Mouse (Mus musculus): Measurements from ENCODE around the gene Egfr.

The Egfr gene

GRCm38 (mm10) chr11:16823830-16824545 lies 72.0 kb downstream of the Egfr start:
- DNase-seq (ENCODE audit: low spot score in 2 of 2) = no peak

GRCm38 (mm10) chr11:16829468-16829867 lies 77.5 kb downstream of the Egfr start:
- no peak for DNase-seq (ENCODE audit: low spot score in 2 of 2)

- no peak for DNase-seq (ENCODE audit: low spot score in 2 of 2)
Measured at GRCm38 (mm10) chr11:16830531-16831227, 78.7 kb downstream of the Egfr start.

GRCm38 (mm10) chr11:16831974-16832464 lies 80.0 kb downstream of the Egfr start:
- peak; percentile 53 to 55 for DNase-seq (ENCODE audit: low spot score in 2 of 2)

- DNase-seq (ENCODE audit: low spot score in 2 of 2) = no peak
Measured at GRCm38 (mm10) chr11:16838772-16839171, 86.8 kb downstream of the Egfr start.

- no peak for DNase-seq (ENCODE audit: low spot score in 2 of 2)
Measured at GRCm38 (mm10) chr11:16842924-16843323, 90.9 kb downstream of the Egfr start.

GRCm38 (mm10) chr11:16843889-16844568 lies 92.0 kb downstream of the Egfr start:
- DNase-seq (ENCODE audit: low spot score in 2 of 2) = no peak

- no peak for DNase-seq (ENCODE audit: low spot score in 2 of 2)
Measured at GRCm38 (mm10) chr11:16848881-16849280, 96.9 kb downstream of the Egfr start.

- DNase-seq (ENCODE audit: low spot score in 2 of 2) = no peak
Measured at GRCm38 (mm10) chr11:16851361-16851760, 99.4 kb downstream of the Egfr start.

GRCm38 (mm10) chr11:16854111-16854510 lies 102.1 kb downstream of the Egfr start:
- no peak for DNase-seq (ENCODE audit: low spot score in 2 of 2)

GRCm38 (mm10) chr11:16857346-16857745 lies 105.3 kb downstream of the Egfr start:
- DNase-seq (ENCODE audit: low spot score in 2 of 2) = no peak

- no peak for DNase-seq (ENCODE audit: low spot score in 2 of 2)
Measured at GRCm38 (mm10) chr11:16861037-16861436, 109.0 kb downstream of the Egfr start.

- DNase-seq (ENCODE audit: low spot score in 2 of 2) = no peak
Measured at GRCm38 (mm10) chr11:16863547-16863946, 111.5 kb downstream of the Egfr start.

- DNase-seq (ENCODE audit: low spot score in 2 of 2) = no peak
Measured at GRCm38 (mm10) chr11:16864980-16865561, 113.1 kb downstream of the Egfr start.

- no peak for DNase-seq (ENCODE audit: low spot score in 2 of 2)
Measured at GRCm38 (mm10) chr11:16868051-16868450, 116.0 kb downstream of the Egfr start.

- DNase-seq (ENCODE audit: low spot score in 2 of 2) = no peak
Measured at GRCm38 (mm10) chr11:16869506-16869905, 117.5 kb downstream of the Egfr start.

- no peak for DNase-seq (ENCODE audit: low spot score in 2 of 2)
Measured at GRCm38 (mm10) chr11:16871120-16871519, 119.1 kb downstream of the Egfr start.

GRCm38 (mm10) chr11:16877676-16878378 lies 125.8 kb downstream of the Egfr start:
- DNase-seq (ENCODE audit: low spot score in 2 of 2) = no peak

GRCm38 (mm10) chr11:16881932-16882331 lies 129.9 kb downstream of the Egfr start:
- no peak for DNase-seq (ENCODE audit: low spot score in 2 of 2)

GRCm38 (mm10) chr11:16886152-16886551 lies 134.1 kb downstream of the Egfr start:
- no peak for DNase-seq (ENCODE audit: low spot score in 2 of 2)

GRCm38 (mm10) chr11:16888086-16888485 lies 136.1 kb downstream of the Egfr start:
- no peak for DNase-seq (ENCODE audit: low spot score in 2 of 2)
